Mouse (Mus musculus) brown adipose tissue, adult 24 weeks (tissue): ENCODE measurements around the gene Atrx. TPM values are rescaled to one million over a fixed set of nuclear protein-coding genes. Genes with fewer than 3 reads are reported as not detected.
A peak's percentile ranks its signal among the peaks of the same experiment; 100 is the strongest.
"Not testable (repeated sequence)": the region's sequence is repeated elsewhere in the genome, so short reads cannot be mapped to it uniquely, and the experiment has no call there.

Experiments
- H3K27ac ChIP-seq: fragments of 200-500 bp; replicated peaks from 2 replicates; pipeline ENCODE4 v1.5.1; 2012; ENCODE audit warnings: low read depth, mild to moderate bottlenecking, low read length
- H3K4me1 ChIP-seq: fragments of 200-500 bp; 2 replicates; pipeline ENCODE4 v1.6.1; 2012; ENCODE audit warnings: low read length, mixed read lengths; ENCODE audit not compliant: control insufficient read depth, insufficient read depth, insufficient read length
- H3K4me3 ChIP-seq: fragments of 200-500 bp; 2 replicates; pipeline ENCODE4 v1.5.1; 2012; ENCODE audit warnings: low read depth, mild to moderate bottlenecking, low read length, moderate library complexity; ENCODE audit not compliant: insufficient read depth
- polyA plus RNA-seq: library from polyadenylated mRNA; stranded (reverse); fragments of >200 nt; gene quantifications from 2 replicates; pipeline ENCODE4 v1.2.4, GENCODE M21; 2012; ENCODE audit not compliant: missing spikeins, insufficient read depth, insufficient read length

Atrx gene
- 37.4 and 43.6 TPM in 2 replicates for polyA plus RNA-seq

DNA sequence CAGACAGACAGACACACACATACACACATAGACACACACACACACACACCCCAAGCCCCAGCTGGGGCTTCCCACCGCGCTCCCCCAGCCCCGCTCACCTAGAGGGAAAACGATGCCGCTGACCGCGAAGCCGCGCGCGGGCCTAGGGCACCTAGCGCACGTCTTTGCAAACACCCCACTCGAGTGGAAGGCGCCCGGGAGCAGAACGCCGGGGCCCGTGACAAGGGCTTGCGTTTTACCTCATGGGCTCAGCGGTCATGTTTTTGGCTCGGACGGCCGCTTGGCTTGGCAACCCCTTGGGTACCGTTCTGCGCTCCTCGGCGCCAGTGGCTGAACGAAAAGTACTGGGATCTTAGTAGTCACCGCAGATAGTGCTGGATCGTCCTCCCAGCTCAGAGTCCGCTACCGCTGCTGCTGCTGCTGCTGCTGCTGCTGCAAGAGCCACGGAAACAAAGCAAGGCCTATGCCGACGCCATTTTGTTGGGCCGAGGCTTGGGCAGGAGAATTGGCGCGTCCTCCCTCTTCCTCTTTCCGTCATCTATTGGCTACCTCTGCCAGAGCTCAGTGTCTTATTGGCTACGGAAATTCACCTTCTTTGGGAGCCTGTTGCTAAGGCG, at the start of gene Atrx:
Gene Atrx (minus strand): TSS at position 543 of the 617 bp plus-strand sequence.
- H3K4me1 ChIP-seq = peaks cover 7% of the 10 kb centered on the region
- peak within 1 kb of the TSS; percentile 71 for H3K4me3 ChIP-seq
- H3K27ac ChIP-seq = peak within 1 kb of the TSS; percentile 86

DNA sequence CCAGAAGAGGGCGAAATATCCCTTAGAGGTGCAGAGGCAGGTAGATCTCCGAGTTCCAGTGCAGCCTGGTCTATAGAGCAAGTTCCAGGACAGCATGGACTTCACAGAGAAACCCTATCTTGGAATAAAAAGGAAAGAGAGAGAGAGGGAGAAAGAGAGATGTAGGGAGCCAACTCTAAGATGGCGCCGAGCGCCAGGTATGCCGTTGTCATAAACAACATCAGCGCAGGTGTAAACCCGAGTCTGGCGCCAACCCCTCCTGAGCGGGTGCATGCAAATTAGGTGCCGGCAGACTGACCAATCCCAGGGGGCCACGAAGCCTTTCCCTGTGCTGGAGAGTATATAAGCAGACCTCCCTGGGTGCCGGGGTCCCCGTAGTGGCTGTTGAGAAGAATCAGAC, 27.9 kb upstream of the Atrx start:
- not testable (repeated sequence) for H3K4me3 ChIP-seq

DNA sequence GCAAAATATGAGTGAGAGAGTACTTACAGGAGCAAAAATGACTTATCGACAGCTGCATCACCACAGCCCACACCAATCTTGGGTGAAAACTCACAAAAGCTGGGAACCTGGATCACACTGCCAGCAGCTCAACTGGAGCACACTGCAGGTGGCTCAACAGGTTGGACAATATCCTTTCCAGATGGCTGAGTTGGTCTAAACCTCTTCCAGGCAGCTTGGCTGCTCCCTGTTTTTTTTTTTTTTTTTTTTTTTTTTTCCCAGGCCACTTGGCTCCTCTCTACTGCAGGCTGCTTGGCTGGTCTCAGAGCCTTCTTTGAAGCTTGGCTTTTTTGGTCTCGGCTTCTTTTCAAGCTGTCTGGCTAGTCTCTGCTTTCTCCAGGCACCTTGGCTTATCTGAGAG, 24.8 kb upstream of the Atrx start:
- no peaks in the 10 kb centered on the region for H3K4me1 ChIP-seq
- no peak overlapping the region for H3K27ac ChIP-seq
- H3K4me3 ChIP-seq = no peak overlapping the region

More for the DNA sequence above, 27.9 kb upstream of the Atrx start:
- not testable (repeated sequence) for H3K4me1 ChIP-seq, H3K27ac ChIP-seq

DNA sequence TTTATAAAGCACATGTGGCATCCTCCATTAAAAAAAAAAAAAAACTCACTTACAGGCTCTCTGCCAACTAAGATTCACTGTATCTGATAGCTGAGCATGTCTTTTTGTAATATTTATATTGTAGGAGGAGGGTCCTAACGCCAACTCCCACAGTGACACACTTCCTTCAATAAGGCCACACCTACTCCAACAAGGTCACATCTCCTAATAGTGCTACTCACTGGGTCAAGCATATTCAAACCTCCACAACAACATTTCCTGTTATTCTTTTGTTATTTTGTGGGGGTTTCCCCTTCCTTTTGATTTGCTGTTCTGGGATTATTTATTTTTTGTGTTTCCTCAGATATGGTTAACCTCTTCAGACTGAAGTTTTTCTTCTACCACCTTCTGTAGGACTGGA, 17.2 kb upstream of the Atrx start:
- Histone ChIP-seq H3K27ac (no peak overlapping the region), H3K4me3 (no peak overlapping the region), H3K4me1 (no peaks in the 10 kb centered on the region)

DNA sequence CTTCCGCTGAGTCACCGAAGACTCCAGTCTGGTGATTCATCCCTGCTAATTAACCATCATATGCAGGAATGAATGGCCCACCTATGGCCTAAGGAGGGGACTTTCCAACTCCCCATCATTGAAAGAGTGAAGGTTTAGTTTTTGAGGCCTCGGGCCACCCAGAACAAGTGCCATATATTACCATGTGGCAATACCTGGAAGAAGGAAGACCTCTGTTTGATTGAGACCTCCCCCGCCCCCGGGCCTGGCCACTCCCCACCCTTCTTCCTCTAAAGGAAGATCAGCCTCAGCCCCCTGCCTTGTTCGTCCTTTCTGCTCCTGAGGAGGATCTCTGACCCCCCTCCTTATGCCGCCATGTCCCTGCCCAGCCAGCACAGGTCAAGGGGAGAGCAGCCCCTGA, 10.0 kb upstream of the Atrx start:
- Histone ChIP-seq H3K4me3 (no peak overlapping the region), H3K4me1 (no peaks in the 10 kb centered on the region), H3K27ac (no peak overlapping the region)

DNA sequence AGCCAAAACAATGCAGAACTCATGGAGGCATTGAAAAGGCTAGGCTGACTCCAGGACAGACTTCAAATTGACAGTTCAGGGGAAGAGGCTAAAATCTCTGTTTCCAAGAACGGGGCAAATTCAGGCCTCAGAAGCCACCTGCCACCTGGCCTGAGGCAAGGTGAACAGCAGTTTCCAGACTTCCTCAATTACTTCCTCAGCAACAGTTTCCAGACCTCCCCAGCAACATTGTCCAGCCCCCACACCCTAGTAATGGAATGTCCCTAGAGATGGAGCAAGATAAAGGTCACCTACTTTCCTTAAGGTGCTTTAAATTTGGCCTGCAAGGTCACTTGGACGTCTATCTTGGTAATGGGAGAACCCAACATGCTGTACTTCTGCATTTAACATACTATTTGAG, 8.5 kb upstream of the Atrx start:
- no peaks in the 10 kb centered on the region for H3K4me1 ChIP-seq
- H3K27ac ChIP-seq = no peak overlapping the region
- no peak overlapping the region for H3K4me3 ChIP-seq

DNA sequence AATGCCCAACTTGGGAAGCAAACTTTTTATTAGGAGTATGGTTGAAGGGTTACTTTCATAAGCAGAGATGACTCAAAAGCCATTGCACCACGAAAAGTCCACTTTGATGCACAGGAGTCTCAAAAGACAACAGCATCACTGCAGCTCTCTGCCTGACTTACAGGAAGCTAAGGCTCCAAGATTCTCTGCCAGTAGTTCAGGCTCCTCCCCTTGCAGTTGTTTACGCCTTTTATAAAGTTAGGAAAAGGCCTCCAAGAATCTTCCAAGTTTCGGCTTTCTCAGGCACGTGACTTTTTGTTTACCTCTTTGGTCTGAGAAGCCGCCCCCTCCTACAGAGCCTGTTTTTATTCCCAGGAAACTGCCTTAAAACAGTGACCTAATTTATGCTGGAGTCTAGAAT, 5.1 kb upstream of the Atrx start:
- Histone ChIP-seq H3K4me3 (peak overlapping the region; percentile 14; the same call in 1 of the 2 replicates), H3K27ac (peak overlapping the region; percentile 37), H3K4me1 (no peaks in the 10 kb centered on the region)

DNA sequence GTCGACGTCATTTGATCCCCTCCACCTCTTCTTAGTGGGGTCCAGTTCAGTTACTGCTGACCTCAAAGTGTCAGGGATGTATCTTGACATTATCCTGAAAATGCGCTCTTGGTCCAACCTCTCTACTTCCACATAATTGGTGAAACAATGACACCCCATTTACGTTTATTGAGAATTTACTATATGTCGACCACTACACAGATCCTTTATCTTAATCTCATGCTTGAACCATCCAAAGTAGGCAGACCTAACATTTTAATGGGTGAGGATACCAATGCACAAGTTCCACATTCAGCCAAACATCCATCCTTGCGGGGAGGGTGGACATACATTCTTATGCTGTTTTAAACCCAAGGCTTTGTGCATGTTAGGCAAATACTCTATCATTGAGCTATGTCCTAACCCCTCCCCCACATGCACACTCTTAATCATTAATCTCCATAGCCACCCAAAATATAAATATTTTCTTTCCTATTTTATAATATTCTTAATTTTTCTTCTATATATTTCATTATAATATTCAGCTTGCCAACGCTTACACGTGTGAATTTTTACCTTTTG, 355 bp upstream of the Atrx start:
- Histone ChIP-seq H3K4me1 (peaks cover 7% of the 10 kb centered on the region), H3K27ac (peak overlapping the region; percentile 52; the same call in 1 of the 2 replicates)

DNA sequence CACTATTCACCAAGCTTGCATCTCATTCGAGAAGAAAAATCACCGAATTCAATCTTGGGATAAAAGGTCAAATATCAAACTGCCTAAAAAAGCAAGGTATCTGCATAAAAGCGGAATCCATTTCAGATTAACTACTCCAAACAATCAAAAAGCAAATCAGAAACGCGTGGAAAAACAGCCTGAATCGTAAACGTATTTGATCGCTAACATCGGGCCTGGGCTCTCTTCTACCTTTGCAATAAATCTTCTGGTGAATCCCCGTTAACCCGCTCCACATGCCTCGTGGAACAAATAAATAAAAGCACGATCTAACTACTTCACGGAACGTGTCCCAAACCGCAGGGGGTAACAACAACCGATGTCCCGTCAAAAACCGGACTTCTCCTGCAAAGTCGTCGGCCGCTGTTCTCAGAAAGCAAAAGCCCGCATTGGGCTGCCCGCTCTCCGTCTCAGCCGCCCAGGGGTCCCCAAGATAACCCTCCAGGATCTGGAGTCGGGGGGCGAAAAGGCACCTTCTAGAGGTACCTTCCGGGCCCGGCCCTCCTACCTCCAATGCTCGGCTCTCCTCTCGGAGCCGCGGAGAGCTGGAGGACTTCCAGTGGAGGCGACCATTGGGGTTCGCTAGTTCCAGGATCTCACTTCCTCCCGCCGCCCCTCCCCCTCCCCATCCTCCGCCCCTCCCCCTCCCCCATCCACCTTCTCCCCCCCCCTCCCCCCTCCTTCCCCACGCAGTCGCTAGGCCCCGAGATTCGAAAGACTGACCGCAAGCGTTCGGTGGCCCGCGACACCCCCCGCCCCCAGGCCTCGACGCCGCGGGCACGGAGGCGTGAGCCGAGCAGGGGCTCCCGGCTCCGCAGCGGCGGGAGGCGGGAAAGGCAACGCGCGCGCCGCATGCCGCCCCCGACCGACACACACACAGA, 1.0 kb downstream of the Atrx start:
- Histone ChIP-seq H3K4me3 (peak overlapping the region; percentile 71), H3K27ac (peak overlapping the region; percentile 86), H3K4me1 (peaks cover 7% of the 10 kb centered on the region)

More for the DNA sequence above, 355 bp upstream of the Atrx start:
- H3K4me3 ChIP-seq = peak overlapping the region; percentile 71

DNA sequence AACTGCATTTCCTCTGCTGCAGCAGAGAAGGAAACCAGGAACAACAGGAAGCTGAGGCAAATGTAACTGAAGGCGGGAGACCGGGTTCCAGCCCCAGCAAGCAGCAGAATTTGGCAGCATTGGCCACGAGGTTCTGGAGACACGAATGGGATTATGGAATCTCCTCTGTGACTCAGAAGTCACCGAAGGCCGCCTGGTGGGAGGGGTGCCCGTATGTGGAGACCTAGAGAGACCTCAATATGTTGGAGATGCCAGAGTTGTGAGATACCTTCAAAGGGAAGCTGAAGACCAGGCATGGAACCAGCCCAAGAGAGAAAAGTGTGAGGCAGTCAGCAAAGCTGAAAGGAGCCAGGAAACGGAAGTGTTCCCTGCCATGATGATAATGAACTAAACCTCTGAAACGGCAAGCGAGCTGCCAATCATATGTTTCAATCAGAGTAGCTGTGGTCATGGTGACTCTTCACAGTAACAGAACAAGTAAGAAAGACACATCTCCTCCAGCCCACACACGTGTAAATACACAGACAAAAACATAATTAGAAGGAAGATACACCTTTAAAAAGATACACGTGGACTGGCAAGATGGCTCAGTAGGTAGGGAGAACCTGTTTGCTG, 3.0 kb downstream of the Atrx start:
- H3K27ac ChIP-seq = peak overlapping the region; percentile 10; the same call in 1 of the 2 replicates
- peak overlapping the region; percentile 1; the same call in 1 of the 2 replicates for H3K4me3 ChIP-seq
- H3K4me1 ChIP-seq = peaks cover 7% of the 10 kb centered on the region

DNA sequence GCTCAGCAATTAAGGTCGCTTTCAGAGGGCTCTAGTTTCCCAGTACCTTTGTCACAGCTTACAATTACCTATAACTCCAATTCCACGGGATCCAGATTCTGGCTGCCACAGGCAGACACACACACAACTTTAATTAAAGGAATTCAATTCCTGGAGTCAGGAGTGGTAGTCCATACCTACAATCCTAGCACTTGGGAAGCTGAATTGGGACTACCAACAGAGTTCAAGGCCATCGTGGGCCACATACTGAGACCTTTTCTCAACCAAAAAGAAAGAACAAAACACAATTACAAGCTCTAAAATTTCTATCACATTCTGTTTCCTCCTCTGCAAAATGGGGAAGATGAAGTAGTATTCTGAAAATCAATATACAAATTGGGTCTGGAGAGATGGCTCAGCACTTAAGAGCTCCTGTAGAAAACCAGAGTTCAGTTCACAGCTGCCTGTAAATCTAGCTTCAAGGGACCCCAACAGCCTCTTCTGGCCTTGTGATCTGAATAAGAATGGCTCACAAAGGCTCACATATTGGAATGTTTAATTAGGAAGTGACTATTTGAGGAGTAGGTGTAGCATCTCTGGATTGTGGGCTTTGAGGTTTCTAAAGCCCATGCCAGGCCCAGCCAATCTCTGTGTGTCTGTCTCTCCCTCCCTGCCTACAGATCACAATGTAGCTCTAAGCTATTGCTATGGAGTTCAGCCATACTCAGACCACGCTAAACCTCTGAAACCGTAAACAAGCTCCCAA, 4.7 kb downstream of the Atrx start:
- H3K4me3 ChIP-seq = no peak overlapping the region
- H3K4me1 ChIP-seq = peaks cover 7% of the 10 kb centered on the region
- no peak overlapping the region for H3K27ac ChIP-seq

DNA sequence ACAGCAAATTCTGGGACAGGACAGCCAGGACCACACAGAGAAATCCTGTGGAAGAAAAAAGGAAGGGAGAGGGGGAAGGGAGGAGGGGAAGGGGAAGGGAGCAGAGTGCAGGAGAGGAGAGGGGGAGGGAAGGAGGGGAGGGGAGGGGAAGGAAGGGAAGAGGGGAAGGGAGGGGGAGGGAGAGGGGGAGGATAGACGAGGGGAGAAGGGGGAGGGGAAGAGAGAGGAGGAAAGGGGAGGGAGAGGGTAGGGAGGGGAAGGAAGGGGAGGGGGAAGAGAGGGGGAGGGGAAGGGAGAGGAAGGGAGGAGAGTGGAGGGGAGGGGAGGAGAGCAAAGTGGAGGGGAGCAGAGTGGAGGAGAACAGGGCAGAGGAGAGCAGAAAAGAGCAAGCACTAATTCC, 5.3 kb downstream of the Atrx start:
- Histone ChIP-seq H3K27ac (no peak overlapping the region), H3K4me3 (no peak overlapping the region), H3K4me1 (peaks cover 7% of the 10 kb centered on the region)

DNA sequence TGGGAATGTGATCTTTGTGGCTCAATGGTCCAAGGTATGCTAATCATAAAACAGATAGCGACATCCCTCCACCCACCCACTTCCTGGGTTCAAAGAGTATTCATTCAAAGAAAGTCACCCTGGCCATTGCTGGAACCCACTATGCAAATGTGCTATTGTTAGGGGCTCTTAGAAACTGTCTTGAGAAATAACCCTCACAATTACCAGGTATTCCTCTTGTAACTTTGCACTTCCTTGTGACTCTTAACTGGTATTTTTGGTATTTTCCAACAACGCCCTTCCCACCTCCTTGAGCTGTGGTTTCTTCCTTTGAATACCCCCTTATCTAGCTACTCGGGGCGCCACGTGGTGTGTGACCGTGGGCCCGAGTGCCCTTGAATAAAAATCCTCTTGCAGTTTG, 6.2 kb downstream of the Atrx start:
- H3K27ac ChIP-seq, H3K4me3 ChIP-seq, H3K4me1 ChIP-seq: not testable (repeated sequence)

DNA sequence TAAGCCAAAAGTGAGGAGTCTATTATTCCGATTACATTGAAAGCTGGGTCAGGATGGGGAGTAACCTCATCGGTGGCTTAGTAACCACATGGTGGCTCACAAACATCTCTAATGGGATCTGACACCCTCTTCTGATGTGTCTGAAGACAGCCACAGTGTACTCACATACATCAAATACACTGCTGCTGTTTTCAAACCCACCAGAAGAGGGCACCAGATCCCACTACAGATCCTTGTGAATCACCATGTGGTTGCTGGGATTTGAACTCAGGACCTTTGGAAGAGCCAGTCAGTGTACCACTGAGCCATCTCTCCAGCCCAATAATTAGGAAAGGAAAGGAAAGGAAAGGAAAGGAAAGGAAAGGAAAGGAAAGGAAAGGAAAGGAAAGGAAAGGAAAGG, 7.8 kb downstream of the Atrx start:
- Histone ChIP-seq H3K4me3 (no peak overlapping the region), H3K4me1 (peaks cover 5% of the 10 kb centered on the region), H3K27ac (no peak overlapping the region)
